In the genomic region with DNA sequence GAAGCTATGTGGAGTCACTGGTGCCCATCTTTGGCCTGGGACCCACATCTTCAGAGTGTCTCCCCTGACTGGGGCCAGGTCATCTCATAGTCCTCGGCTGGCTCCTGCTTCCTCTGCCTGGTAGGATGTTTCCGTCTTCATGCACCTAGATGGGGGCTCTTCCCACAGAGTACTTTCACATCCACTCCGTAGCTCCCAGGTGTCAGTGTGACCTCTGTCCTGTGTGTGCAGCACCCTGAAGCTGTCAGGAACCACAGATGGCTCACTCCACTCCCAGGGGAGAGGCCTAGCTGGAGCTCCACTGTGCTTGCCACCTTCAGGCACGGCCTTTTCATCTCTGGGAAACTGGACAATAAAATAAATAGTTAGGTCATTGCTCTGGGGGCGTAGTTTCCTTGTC, we compare ENCODE assay signal across 17 mouse cellular contexts.
"Had no signal": no experiment of that assay in that cellular context is flagged by ENCODE, and none has a peak within 500 bp of the region (broad histone marks: within the 10 kb centered on the region; RNA-seq: fewer than 3 reads in every experiment).

No protein-coding gene starts in this region.

- H3K27ac ChIP-seq: kidney, embryonic 15.5 days; liver, embryonic 13.5 days; neural tube, embryonic 13.5 days had no signal

- H3K27me3 ChIP-seq: kidney, embryonic 15.5 days; liver, embryonic 13.5 days; neural tube, embryonic 13.5 days had no signal

- H3K9me3 ChIP-seq: kidney, embryonic 15.5 days; liver, embryonic 13.5 days; neural tube, embryonic 13.5 days had no signal

- H3K9ac ChIP-seq: kidney, embryonic 15.5 days; liver, embryonic 13.5 days had no signal

- H3K4me2 ChIP-seq: kidney, embryonic 15.5 days; liver, embryonic 13.5 days; midbrain, embryonic 11.5 days; neural tube, embryonic 13.5 days had no signal

- DNase-seq: kidney, adult 11 months; kidney, adult 8-10 months; kidney, postnatal 10 days; kidney, postnatal 36 days; left cerebral cortex, postnatal 4 days; liver, embryonic 13.5 days; lung, adult 2 months; lung, postnatal 14 days; lung, postnatal 4 days; midbrain, embryonic 14.5 days; retina, postnatal 1 day; right cerebral cortex, postnatal 25 days; spleen, adult 18-20 months; thymus, postnatal 25 days had no signal

- H3K4me3 ChIP-seq: kidney, embryonic 15.5 days; liver, embryonic 13.5 days; neural tube, embryonic 13.5 days had no signal

- H3K36me3 ChIP-seq: liver, embryonic 13.5 days had no signal
